Mouse (Mus musculus): ENCODE measurements at regions not wholly inside any gene's neighbourhood (a gene's known extent, or its start where the extent isn't known, plus 50 kb on each side); places are given as distances from the start of the nearest gene placed in this dataset.

DNA sequence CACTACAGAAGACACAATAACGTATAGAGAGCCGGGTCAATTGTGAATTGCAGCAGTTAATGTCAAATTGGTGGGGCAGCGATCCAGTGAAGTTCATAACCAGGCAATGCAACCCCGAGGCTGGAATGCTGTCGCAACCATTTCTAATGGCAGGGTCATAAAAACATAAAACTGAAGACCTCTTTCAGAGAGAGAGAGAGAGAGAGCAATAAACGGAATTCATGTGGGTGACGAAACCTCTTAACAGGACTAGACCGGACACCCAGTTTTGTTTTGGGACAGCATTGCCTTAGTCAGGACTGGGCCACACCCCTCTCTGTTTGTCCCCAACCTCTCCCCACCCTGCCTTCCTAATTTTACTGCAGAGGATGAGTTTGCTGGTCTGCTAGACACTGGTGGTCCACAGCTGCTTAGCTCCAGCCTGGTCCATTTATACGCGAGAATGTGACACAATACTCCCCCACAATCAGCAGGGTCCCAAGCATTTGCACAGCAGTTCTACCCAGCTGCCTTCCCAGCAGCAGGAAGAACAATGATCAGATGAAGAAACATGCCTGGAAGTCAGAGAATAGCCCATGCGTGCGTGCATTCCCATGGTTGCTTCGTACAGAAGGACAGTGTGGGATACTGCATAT is 115.6 kb upstream of the Prickle1 start:
- DNase-seq (ENCODE audit: low spot score in 2 of 2) = no peak

DNA sequence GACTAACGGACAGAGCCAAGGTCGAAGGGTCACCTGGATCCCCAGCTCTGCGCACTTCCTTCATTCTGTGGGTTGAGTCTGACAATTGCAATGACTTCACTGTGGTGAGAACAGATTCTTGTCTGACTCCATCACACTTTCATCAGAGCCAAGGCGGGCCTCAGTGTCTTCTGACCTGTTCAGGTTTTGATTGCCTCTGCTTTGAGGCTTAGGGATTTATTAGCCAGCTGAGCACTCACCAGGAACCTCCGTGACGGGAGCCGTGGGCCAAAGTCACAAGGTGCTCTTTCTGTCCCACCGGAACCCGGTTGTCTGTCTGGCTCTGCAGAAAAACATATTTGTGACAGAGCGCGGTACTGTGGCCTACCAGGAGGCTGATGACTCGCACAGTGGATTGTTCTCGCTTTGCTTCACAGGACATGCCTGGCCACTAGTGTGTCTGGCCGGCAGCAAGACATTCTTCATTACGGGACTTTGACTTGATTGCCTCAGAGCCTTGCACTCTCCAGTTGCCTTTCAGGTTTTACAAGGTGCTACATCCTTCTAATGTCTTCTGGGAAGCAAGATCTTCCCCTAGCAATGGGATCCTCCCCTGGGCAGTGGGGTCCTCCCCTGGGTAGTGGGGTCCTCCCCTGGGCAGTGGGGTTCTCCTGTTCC is 114.9 kb upstream of the Prickle1 start:
- DNase-seq (ENCODE audit: low spot score in 2 of 2) = no peak

DNA sequence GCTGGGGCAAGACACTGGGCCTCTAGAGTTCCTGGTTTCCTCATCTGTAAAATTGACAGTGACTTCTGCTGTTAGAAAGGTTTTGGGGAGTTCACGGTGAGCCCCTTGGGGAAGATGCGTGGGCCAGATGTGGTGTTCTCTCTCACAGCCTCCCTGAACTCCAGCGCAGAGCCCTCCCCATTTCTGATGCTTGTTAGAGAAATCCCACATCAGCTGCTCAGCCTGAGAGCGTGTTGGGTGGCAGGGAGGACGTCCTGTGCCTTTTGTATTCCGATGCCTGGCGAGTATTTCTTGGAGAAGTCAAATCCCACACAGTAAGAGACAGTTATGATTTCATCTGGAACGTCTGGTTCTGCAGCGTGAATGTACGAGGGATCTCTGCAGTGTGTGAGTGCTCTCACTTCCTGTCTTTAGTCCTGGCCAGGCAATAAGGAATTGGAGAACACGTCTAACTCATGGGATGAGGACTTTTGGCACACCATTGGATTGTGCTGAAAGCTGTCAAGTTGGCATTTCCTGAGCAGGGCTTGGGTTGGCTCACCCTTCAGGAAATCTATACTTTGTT is 110.8 kb upstream of the Prickle1 start:
- DNase-seq (ENCODE audit: low spot score in 2 of 2) = no peak

DNA sequence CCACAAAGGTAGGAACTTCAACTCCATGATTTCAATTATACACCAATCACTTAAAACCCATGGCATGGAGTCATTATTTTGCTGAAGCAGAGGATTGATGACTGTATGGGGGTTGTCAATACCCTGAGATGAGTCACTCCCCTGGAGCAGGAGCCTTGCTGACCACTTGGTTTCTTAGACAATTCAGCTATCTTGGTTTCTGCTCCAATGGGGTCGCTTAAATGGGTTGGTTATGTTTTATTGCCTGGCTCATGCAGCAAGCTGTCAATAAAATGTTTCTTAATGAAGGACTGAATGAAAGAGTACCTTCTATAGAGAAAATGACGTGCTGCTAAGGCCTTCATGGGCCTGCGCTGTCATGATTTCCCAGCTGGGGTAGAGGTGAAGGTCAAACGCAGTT is 110.0 kb upstream of the Prickle1 start:
- DNase-seq (ENCODE audit: low spot score in 2 of 2) = no peak

DNA sequence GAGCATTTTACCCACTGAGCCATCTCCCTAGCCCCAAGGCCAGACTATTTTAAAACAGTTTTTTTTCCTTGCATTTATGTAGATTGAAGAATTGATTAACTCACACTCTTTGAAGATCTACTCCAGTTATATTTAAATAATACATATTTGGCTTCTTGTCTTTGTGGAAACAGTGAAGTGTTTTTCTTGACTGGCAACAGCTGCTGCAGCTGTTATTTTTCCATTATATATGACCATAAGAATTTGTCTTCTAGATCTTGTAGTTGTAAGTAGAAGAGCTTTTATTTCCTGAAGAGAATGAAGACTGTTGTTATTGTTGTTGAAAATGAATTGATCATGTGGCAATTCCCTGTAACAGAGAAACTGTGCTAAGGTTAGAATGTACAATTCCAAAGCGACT is 109.4 kb upstream of the Prickle1 start:
- DNase-seq (ENCODE audit: low spot score in 2 of 2) = no peak

DNA sequence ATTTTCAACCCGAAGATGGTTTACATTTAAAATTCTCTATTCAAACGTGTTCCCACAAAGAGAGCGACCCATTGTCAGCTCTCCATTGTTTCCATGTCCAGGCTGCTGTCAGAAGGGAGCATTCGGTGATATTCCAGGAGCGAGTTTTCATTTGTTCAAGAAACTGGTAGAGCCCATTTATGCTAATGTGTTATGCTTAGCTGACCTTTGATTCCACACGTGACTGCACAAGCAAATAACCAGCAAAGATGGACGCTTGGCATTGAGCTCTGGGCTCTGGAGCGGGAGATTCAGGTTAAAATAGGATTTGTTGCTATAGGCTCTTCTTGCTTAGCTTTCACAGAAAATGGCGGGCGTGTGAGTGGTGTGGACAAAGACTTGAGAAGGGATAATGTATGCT is 105.3 kb upstream of the Prickle1 start:
- DNase-seq (ENCODE audit: low spot score in 2 of 2) = no peak

DNA sequence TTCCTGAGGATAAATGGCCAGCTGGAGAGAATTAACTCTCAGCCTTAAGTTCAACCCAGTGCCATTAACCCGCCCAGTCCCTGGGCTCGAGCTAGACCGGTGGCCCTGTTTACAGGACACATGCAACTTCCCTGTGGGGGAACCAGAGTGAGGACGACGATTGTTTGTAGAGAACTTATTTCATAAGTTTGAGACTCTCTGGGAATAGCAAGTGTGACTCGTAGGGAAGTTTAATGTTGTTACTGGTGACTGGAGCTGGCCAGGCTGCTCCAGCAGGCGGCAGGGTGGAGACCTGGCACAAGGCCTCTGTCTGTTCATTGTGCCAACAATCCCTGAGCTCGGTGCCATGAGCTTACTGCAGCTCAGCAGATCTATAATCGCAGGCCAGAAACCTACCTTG is 104.3 kb upstream of the Prickle1 start:
- peak in 1 of 2 experiments; percentile 12 for DNase-seq (ENCODE audit: low spot score in 2 of 2)

DNA sequence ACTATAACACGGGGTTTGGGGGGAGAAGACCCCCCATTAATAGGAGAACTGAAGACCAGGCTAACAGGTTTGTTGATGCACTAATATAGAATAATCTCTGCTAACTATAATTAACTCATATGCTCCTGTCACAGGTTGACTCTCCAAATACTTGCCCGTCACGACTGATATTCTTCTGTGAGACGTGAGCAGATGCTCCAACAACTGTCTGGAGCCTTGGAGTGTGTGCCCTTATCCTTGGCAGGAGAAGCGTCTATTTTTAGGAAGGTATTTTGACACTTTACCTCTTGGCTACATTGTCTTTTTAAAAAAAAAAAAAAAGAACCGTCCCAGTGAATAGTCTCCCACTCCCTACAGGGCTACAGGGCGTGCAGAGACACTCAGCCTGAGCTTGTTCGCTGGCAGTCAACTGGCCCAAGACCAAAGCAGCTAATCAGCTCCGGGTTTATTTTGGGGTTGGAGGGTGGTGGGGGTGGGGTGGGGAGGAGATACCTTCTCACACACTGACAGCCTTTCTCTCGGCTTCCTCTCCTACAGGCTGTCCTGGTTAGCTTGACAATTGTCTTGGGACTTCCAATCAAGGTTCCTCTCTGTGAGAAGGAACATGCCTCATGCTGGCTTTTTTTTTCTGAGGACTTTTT is 102.6 kb upstream of the Prickle1 start:
- no peak for DNase-seq (ENCODE audit: low spot score in 2 of 2)

DNA sequence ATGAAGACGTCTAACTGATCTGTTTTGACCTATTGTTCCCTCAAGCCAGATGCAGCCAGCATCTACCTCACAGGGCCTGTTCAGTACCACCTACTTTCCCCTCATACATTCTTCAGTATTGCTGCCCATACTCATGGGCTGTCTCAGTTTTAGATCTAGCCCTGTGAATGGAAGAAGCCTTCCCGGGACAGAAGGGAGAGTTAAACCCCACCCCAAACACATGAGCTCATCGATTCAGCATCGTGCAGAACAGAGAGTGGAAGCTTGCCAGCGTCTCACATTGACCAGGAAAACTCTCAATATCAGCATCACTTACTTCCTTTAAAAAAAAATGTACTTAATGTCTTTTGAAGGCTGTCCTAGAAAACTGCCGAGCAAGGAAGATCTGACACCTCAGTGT is 95.0 kb upstream of the Prickle1 start:
- DNase-seq (ENCODE audit: low spot score in 2 of 2) = no peak

DNA sequence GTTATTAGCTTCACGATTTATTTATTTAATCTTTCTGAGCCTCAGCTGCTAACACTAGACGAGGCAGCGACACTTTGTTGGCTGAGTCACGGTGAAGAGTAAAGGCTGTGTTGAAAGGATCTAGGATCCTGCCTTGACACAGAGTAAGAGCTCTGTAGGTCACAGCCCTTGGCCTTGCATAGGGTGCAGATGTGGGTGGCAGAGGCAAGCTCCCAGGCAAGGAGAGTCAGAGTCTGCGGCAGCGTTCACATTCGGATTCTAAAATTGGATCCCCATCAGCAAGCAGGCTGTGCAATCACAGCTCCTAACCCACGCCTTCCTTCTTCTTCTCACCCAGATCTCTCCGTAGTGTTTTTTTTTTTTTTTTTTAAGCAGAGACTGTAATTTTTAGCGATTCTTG is 94.3 kb upstream of the Prickle1 start:
- DNase-seq (ENCODE audit: low spot score in 2 of 2) = no peak

DNA sequence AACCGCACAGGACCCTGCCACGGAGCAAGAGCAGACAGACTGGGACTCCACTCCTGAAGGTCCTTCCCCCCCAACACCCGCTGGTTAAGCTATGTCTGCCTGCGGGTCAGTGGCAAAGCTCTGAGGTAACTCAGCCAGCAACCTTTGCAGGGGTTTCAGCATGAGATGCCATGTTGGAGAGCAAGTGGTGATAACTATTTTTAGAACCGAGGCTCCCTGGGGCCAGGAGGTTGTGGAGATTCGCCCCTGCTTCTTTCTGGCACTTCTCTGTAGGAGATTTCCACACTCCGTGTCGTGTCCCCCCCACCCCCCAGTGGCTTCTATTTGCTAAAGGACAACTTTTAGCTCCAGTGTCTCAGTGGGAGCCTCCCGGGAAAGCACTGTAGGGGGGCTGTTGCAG is 90.7 kb upstream of the Prickle1 start:
- DNase-seq (ENCODE audit: low spot score in 2 of 2) = no peak

DNA sequence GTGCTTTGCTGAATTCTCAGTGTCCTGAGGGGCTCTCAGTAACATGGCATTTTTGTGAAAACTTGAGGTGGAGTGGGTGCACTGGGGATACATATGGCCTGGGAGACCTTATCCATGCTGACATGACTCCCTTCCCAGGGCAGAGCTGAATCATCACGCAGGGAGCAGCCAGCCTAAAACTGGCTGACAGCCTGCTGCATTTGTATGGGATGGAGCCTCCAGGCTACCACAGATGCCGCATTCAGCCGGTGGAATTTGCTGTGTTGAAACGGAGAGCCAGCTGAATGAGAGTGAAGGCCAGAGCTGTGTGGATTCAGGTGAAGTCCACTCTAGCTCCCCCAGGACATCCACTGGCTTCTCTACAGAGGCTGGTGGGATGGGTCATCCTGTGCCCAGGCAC is 85.9 kb upstream of the Prickle1 start:
- no peak for DNase-seq (ENCODE audit: low spot score in 2 of 2)

DNA sequence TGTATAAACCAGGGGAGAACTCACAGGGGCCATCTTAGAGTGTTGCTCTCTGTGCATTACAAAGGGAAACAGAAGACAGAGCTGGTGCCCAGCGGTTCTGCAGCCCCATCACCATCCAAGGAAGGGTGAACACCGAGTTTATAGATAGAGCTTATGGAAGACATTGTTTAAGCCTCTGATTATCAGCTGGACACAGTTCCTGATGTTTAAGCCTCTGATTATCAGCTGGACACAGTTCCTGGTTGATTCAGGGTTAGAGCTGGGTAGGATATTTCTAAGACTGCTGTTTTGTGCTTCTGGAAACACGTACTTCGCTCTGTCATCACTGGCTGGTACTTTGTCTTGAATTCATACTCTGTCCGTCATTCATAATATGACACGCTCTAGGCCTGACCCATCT is 79.9 kb upstream of the Prickle1 start:
- DNase-seq (ENCODE audit: low spot score in 2 of 2) = no peak

DNA sequence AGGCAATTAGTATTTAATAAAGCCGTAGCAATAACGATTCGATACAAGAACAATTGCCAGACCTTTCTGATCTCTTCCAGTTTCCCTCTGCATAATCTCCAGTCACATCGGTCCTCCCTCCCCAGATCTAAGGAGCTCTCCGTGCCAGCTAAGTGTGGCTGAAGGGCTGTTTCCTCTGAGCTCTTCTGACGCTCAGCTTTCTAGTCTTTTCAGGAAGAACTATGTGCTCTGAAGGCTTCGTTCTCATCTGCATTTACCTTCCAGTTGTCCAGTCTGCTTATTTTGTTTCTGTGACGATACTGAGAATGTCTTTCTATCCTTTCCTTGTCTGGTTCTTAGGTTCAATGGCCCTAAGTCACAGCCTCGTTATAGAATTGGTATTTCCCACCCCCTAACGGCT is 78.3 kb upstream of the Prickle1 start:
- no peak for DNase-seq (ENCODE audit: low spot score in 2 of 2)

DNA sequence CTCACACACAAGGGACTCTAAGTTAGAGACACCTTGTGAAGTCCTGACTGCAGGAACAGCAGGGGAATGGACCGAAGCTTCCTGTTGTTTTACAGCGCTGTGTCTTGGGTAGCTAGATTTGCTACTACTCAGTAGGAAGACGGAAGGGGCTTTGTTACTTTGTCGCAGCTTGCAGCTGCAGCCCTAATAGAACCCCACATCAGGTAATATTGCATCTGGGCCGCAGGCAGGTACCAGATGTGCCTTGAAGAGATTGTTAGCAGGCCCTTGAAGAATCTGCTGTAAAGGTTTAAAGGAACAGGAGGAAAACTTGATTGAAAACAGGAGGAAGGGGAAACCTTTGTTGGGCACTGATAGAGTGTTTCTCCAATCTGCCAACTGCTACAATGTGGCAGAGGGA is 68.2 kb upstream of the Prickle1 start:
- no peak for DNase-seq (ENCODE audit: low spot score in 2 of 2)

DNA sequence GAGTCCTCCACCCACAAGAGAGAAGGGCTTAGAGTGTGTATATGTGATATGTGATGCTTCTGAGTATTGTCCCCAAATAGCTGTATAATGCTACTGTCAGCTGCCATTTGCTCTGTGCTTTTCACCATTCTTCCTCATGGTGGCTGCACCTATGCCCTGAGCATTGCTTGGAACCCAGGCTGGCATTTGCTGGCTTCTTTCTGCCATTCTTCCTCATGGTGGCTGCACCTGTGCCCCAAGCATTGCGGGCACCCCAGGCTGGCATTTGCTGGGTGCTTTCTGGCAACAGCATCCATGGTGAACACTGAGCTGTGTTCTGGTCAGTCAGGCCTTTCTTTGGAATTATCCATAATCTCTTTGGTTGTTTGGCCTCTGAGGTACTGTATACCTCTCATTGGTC is 66.9 kb upstream of the Prickle1 start:
- DNase-seq (ENCODE audit: low spot score in 2 of 2) = no peak

DNA sequence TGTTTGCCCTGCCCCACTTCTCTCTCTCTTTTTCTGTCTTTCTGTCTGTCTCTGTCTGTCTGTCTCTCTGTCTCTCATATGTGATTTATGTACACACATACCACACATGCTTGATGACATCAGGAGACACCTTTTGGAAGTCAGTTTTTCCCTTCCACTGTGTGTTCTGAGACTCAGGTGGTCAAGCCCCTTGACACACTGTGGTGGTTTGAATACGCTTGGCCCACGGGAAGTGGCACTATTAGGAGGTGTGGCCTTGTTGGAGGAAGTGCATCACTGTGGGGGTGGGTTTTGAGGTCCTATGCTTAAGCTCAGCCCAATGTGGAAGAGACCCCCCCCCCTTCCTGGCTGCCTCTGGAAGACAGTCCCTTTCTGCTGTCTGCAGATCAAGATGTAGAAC is 66.1 kb upstream of the Prickle1 start:
- no peak for DNase-seq (ENCODE audit: low spot score in 2 of 2)

DNA sequence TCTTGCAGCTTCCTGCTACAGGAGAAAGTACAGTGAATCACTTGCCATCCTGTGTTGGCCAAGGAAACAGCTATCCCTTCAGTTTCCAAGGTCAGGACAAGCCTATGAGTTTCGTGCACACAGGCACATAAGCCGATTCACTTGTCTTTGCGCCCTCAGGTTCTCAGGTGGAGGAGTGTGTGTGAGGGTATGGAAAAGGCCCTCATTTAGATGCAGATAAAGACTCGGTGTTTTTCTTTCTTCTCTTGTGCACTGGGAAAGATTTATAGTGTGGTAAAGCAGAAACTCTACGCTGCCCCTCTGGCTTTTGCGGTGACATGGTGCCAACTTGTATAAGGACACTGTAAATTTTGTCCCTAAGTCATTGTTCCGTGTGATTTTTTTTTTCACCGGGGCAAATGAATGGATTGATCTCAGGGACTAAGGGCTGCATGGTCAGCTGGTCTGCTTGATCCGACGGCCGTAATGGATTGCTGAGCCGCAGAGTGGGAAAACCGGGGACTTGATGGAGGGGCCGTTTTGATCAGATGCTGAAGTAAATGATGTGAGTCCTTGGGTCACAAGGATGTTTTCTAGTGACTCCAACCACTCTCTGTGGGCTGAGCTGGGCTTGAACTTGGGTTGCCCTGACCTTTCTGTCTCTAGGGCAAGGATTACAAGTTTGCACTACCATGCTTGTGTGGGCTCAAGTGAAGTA is 65.4 kb upstream of the Prickle1 start:
- DNase-seq (ENCODE audit: low spot score in 2 of 2) = no peak

DNA sequence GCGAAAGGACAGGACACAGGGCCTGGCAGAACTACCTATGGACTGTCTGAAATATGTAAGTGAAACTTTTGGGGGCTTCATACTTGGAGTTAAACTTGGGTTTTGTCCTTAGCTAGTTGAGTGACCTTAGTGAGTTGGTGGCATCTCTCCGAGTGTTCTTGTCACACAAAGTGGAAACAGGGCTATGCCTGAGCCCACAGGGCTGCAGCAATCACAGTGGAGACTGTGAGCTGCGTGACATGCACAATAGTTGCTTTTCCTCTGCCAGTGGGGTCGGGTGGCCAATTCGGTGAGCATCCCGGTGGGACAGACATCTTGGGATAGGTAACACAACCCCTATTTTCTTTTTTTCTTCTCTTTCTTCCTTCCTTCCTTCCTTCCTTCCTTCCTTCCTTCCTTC is 61.5 kb upstream of the Prickle1 start:
- DNase-seq (ENCODE audit: low spot score in 2 of 2) = no peak

DNA sequence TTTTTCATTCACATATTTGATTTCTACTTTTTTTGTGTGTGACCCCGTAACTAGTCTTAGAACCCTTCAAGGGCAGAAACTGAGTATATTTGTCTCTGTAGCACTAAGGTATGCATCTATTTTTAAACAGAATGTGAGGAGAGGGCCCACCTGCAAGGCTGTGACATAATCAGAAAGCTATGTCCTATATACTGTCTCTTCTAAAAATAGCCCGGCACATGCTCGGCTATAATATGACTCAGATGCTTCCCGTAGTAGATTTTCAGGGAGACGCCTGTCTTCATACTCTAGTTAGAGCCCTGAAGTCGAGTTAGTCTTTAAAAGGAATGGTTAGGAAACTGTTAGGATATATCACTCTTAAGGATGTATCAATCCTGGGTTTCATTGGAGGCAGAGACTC is 61.0 kb upstream of the Prickle1 start:
- DNase-seq (ENCODE audit: low spot score in 2 of 2) = no peak

DNA sequence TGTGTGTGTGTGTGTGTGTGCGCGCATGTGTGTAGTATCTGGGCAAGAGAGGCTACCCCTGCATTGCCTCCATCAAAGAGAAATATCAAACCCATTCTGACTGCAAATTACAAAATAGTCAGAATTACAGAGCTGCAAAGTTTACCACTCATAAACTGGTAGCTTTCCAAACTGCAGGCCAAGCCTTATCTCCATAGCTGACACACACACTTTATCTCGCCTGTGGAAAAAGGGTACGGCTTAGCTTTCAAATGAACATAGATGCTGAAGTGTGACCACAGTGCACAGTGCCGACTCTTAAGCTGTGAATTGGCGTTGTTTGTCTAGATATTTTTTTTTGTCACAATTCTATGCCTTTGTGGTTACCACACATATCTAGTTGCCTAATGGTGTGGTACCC is 60.1 kb upstream of the Prickle1 start:
- DNase-seq (ENCODE audit: low spot score in 2 of 2) = no peak

DNA sequence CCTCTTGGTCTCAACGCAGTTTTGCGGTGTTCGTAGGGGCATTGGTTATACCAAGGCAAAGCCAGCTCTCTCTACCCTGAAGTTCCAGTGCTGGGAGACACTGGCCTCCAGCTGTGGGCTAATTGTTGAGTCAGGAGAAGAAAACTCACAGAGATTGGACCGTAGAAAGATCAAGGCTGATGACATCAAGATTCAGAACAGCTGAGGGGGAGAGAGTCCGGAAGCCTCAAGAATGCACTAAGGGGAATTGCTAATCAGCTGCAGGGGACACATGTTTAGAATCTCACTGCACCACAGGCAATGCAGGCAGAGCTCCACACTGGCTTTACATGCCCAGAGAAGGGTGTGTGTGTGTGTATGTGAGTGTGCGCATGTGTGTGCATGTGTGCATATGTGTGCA is 59.6 kb upstream of the Prickle1 start:
- DNase-seq (ENCODE audit: low spot score in 2 of 2) = peak in 1 of 2 experiments; percentile 34

All from adrenal gland, adult 18-20 months (tissue).